Mouse (Mus musculus) bone marrow, adult 2 months (tissue): ENCODE results near the gene LTO1.

ENCODE experiments used
- CTCF ChIP-seq: fragments of 200-500 bp; IDR thresholded peaks from 2 replicates; pipeline ENCODE4 v1.5.1; 2011; ENCODE audit warnings: low read length, control low read depth; ENCODE audit not compliant: control insufficient read depth, insufficient read depth
- POLR2A ChIP-seq: fragments of 200-500 bp; IDR thresholded peaks from 2 replicates; pipeline ENCODE4 v1.6.1; 2011; ENCODE audit warnings: low read depth, mild to moderate bottlenecking, control low read depth, low read length, borderline replicate concordance; ENCODE audit not compliant: control insufficient read depth

GRCm38 (mm10) chr7:144883106-144883505, 31.8 kb upstream of the LTO1 start:
- TF ChIP-seq CTCF (no peak), POLR2A (no peak)
